Mouse (Mus musculus) testis, adult 2 months (tissue): ENCODE data around the gene Mybbp1a. TPM values are rescaled to one million over a fixed set of nuclear protein-coding genes. Genes with fewer than 3 reads are reported as not detected.

Experiments
- H3K27ac ChIP-seq: fragments of 200-500 bp; 2 replicates; pipeline ENCODE4 v1.5.1; 2012; ENCODE audit warnings: low read depth, low read length; ENCODE audit not compliant: control insufficient read depth, insufficient read depth
- H3K27me3 ChIP-seq: fragments of 200-500 bp; 2 replicates; pipeline ENCODE4 v1.6.1; 2012; ENCODE audit warnings: mild to moderate bottlenecking, low read length, moderate library complexity; ENCODE audit not compliant: control insufficient read depth, insufficient read depth
- H3K36me3 ChIP-seq: fragments of 200-500 bp; 2 replicates; pipeline ENCODE4 v1.6.1; 2012; ENCODE audit warnings: mild to moderate bottlenecking, low read length; ENCODE audit not compliant: control insufficient read depth, insufficient read depth
- H3K4me1 ChIP-seq: fragments of 200-500 bp; 2 replicates; pipeline ENCODE4 v1.6.1; 2012; ENCODE audit warnings: low read length; ENCODE audit not compliant: control insufficient read depth, insufficient read depth
- H3K4me3 ChIP-seq: fragments of 200-500 bp; 2 replicates; pipeline ENCODE4 v1.5.1; 2012; ENCODE audit warnings: low read depth, mild to moderate bottlenecking, low read length, moderate library complexity, mixed read lengths; ENCODE audit not compliant: control insufficient read depth
- CTCF ChIP-seq: fragments of 200-500 bp; IDR thresholded peaks from 2 replicates; pipeline ENCODE4 v1.5.1; 2012; ENCODE audit warnings: low read depth, mild to moderate bottlenecking, inconsistent platforms, low read length, moderate library complexity; ENCODE audit not compliant: control insufficient read depth, insufficient read depth, insufficient replicate concordance
- POLR2A ChIP-seq: fragments of 200-500 bp; IDR thresholded peaks from 2 replicates; pipeline ENCODE4 v1.6.1; 2012; ENCODE audit warnings: low read depth, mild to moderate bottlenecking, inconsistent platforms, low read length, moderate library complexity; ENCODE audit not compliant: control insufficient read depth
- polyA plus RNA-seq: library from polyadenylated mRNA; depleted of rRNA; stranded (reverse); fragments of >200 nt; gene quantifications from 2 replicates; pipeline ENCODE4 v1.2.3, GENCODE M21; 2012

Mybbp1a gene
- polyA plus RNA-seq, 1 experiment = 13.6 TPM

DNA sequence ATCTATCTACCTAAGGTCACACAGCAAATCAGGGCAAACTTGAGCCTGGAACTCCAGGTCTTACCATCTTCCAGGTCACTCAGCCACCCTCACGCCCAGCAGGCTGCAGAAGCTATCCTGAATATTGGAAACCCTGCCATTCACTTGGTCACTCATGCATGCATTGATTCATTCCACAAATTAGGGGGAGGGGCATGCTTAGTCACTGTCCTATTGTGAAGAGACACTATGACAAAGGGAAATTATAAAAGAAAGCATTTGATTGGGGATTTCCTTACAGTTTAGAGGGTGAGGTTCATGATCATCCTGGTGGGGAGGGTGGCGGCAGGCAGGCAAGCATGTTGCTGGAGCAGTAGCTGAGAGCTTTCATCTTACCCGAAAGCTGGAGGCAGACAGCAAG lies 23.7 kb downstream of the Mybbp1a start:
- Histone ChIP-seq H3K36me3 (no peaks in the 10 kb centered on the region), H3K4me1 (0 out of 2 replicates have a peak, but pooled peaks cover 2% of the 10 kb centered on the region), H3K27ac (no peak overlapping the region), H3K27me3 (no peaks in the 10 kb centered on the region), H3K4me3 (no peak overlapping the region)
- no peak for TF ChIP-seq CTCF
- no peak for TF ChIP-seq POLR2A

DNA sequence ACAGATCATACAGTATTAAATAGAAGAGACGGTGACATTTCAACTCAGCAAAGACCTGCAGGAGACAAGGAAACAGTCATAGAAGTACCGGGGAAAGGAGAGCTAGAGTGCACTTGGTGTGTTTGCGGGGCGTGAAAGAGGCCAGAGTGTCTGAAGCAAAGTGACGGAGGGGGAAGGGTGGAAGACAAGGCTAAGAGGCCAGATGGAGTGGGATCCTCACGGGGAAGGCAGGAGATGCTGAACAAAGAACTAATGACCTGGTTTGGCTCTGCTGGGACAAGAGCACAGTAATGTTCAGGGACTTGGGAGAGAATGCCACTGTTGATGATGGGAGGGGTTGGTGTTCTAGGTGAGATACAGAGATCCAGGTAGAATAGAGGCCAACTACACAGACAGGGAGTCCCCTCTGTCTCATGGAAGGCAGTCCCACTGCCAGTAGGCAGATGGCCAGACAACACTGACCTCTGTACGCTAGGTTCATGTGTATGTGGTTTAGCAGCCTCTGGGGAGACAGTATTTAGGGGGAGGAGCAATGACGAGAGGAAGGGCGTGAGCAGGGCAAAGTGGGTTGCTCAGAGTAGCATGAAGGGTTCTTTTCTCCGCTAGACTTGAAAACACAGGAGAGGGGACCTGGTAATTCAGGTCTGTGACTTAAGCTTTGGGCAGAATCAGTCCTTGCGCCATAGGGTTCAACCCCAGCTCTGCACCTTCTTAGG lies 25.0 kb downstream of the Mybbp1a start:
- no peak overlapping the region for H3K4me3 ChIP-seq
- no peaks in the 10 kb centered on the region for H3K36me3 ChIP-seq
- no peaks in the 10 kb centered on the region for H3K27me3 ChIP-seq
- H3K4me1 ChIP-seq = no peaks in the 10 kb centered on the region
- H3K27ac ChIP-seq = no peak overlapping the region
- TF ChIP-seq CTCF = no peak
- TF ChIP-seq POLR2A = no peak

DNA sequence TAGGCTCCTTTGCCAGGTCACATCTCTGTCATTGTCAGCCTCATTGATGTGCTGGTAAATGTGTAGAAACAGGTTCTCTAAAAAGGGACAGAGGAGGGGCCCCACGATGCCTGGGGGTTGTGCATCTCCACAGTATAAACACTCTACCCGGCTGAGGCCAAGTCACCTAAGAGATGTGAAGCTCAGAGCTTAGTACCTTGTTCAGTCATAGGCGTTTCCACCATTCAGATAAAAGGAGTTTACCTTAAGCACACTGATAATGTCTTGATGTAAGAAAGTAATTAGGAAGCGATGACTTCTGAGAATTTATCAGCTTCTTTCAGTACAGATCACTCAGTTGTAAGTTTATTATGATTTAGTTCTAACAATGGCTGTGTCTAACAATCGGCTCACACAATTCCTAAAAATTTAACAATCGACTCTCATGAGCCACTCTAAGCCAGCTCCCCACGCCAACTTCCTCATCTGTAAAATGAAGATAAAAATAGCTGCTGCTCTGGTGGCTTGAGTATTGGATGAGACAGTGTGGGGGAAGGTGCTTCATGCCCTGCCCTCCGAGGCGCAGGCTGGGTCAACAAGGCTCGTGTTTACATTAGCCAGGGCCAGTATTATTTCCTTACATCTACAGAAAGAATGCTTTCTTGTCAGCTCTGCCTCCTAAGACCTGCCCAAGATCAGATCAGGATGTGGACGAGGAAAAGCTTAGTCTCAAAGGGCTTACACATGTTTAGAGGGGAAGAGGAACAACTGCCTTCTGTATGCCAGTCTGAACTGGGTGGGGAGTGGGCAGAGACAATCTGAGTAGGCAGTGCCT lies 25.7 kb downstream of the Mybbp1a start:
- Histone ChIP-seq H3K4me3 (no peak overlapping the region), H3K4me1 (no peaks in the 10 kb centered on the region), H3K27me3 (no peaks in the 10 kb centered on the region), H3K27ac (no peak overlapping the region), H3K36me3 (no peaks in the 10 kb centered on the region)
- TF ChIP-seq POLR2A = no peak
- TF ChIP-seq CTCF = no peak

DNA sequence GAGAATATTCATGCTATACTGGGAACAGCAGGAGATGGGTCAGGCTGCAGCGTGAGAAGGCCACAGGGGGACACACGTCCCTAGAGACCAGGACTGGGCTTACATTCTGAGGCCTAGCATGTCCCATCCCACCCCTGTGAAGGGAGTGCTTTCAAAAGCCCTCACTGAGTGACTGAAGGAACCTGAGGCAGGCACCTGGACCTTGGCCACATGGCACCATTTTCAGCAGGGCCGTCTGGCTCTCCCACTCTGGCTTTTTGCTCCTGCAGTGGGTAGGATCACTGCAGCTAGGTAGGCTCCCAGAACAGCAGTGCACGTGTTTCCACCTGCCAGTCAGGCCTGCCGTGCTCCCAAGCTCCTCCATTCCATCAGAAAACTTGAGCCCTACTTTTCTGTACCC lies 27.4 kb downstream of the Mybbp1a start:
- Histone ChIP-seq H3K4me1 (no peaks in the 10 kb centered on the region), H3K27ac (no peak overlapping the region)
- TF ChIP-seq POLR2A (no peak), CTCF (no peak)

DNA sequence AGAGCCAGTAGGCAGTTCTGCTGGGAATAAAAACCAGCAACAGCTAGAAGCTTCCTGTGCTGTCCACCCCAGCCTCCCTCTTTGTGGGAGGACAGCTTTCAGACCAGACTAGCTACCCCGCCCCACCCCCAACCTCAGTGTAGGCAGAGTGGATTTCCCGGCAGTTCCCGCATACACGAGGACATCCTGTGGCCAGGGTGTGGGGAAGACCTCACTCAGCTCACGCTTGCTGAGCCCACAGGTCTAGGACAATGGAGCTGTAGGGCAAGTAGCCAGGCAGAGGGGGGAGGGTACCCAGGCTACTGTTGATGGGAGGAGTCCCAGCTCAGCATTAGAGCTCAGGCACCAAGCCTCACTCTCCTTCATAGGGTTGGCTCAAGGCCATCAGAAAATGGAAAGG lies 28.1 kb downstream of the Mybbp1a start:
- no peak for TF ChIP-seq POLR2A
- H3K27me3 ChIP-seq = no peaks in the 10 kb centered on the region

More for the DNA sequence above, 27.4 kb downstream of the Mybbp1a start:
- H3K4me3 ChIP-seq = no peak overlapping the region
- H3K36me3 ChIP-seq = no peaks in the 10 kb centered on the region
- no peaks in the 10 kb centered on the region for H3K27me3 ChIP-seq

DNA sequence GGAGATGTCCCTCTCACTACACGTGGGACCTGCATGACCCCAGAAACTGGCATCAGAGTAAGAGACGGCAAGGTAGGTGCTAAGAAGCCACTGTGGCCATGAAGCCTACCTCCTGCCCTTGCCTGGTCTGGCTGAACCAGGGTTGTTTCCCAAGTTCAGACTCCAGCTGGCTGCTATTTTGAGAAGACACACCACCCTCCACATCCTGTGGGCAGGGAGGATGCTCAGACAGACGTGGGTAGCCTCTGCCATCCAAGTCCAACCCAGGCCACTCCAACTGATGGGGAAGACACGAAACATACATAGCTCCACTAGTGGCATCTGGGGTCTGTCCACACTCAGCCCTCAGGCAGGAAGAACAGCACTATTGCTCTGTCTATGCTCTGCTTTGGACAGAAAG lies 28.8 kb downstream of the Mybbp1a start:
- Histone ChIP-seq H3K4me1 (no peaks in the 10 kb centered on the region), H3K27ac (no peak overlapping the region)

More for the DNA sequence above, 28.1 kb downstream of the Mybbp1a start:
- H3K27ac ChIP-seq = no peak overlapping the region
- no peak overlapping the region for H3K4me3 ChIP-seq
- H3K36me3 ChIP-seq = no peaks in the 10 kb centered on the region
- H3K4me1 ChIP-seq = no peaks in the 10 kb centered on the region

DNA sequence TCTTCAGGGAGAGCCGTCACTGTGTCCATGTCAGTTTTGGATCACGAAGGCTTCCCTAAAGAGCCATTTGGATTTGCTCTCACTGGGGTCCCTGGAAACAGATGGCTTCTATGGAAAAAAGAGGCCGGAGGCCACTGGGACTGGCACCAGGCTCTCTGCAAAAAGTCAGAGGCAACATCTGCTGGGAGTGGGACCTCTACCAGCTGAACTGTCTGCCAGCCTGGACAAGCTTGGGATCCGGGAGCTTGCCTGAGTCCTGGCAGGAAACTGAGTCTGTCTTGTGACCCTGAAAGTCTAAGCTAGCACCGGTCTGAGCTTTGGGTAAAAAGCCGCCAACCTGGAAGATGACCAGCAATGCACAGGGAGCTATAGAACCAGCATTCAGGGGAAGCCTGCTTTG lies 30.2 kb downstream of the Mybbp1a start:
- H3K4me3 ChIP-seq = no peak overlapping the region
- no peaks in the 10 kb centered on the region for H3K27me3 ChIP-seq
- TF ChIP-seq CTCF = no peak
- TF ChIP-seq POLR2A = no peak
- H3K4me1 ChIP-seq = no peaks in the 10 kb centered on the region
- H3K27ac ChIP-seq = no peak overlapping the region
- no peaks in the 10 kb centered on the region for H3K36me3 ChIP-seq

More for the DNA sequence above, 28.8 kb downstream of the Mybbp1a start:
- H3K4me3 ChIP-seq = no peak overlapping the region
- TF ChIP-seq POLR2A = no peak
- no peak for TF ChIP-seq CTCF
- H3K27me3 ChIP-seq = no peaks in the 10 kb centered on the region
- H3K36me3 ChIP-seq = no peaks in the 10 kb centered on the region
